Mouse (Mus musculus) forebrain, embryonic 11.5 days (tissue): ENCODE results near the gene Tpsg1. TPM values are rescaled to one million over a fixed set of nuclear protein-coding genes. Genes with fewer than 3 reads are reported as not detected.
A peak's percentile ranks its signal among the peaks of the same experiment; 100 is the strongest.

Source experiments
- ATAC-seq: fragments of 200-750 bp; cut with Nextera tagmentation; replicated peaks from 2 replicates; pipeline ENCODE4 v1.8.0; 2017; ENCODE audit warnings: moderate TSS enrichment; ENCODE audit not compliant: low FRiP score
- DNase-seq: peaks from one replicate; pipeline ENCODE4 v3.0.0-alpha.2; 2017; ENCODE audit warnings: low spot score
- H3K27ac ChIP-seq: fragments of 300-500 bp; sonication (generic); 2 replicates; pipeline ENCODE4 v1.5.1; 2014; ENCODE audit warnings: low read depth, low read length
- H3K27me3 ChIP-seq: fragments of 300-500 bp; sonication (generic); 2 replicates; pipeline ENCODE4 v1.6.1; 2014; ENCODE audit warnings: mild to moderate bottlenecking, low read length, mixed read lengths; ENCODE audit not compliant: control insufficient read depth, insufficient read depth
- H3K36me3 ChIP-seq: fragments of 300-500 bp; sonication (generic); 2 replicates; pipeline ENCODE4 v1.6.1; 2014; ENCODE audit warnings: mild to moderate bottlenecking, low read length, moderate library complexity, mixed read lengths; ENCODE audit not compliant: control insufficient read depth, insufficient read depth
- H3K4me1 ChIP-seq: fragments of 300-500 bp; sonication (generic); replicated peaks from 2 replicates; pipeline ENCODE4 v1.6.1; 2014; ENCODE audit warnings: low read length, mixed read lengths; ENCODE audit not compliant: control insufficient read depth, insufficient read depth
- H3K4me2 ChIP-seq: fragments of 300-500 bp; sonication (generic); 2 replicates; pipeline ENCODE4 v1.6.1; 2014; ENCODE audit warnings: low read depth, mild to moderate bottlenecking, low read length, moderate library complexity, mixed read lengths; ENCODE audit not compliant: severe bottlenecking
- H3K4me3 ChIP-seq: fragments of 300-500 bp; sonication (generic); 2 replicates; pipeline ENCODE4 v1.5.1; 2014; ENCODE audit warnings: low read depth, low read length
- H3K9ac ChIP-seq: fragments of 300-500 bp; sonication (generic); 2 replicates; pipeline ENCODE4 v1.6.1; 2014; ENCODE audit warnings: low read length
- H3K9me3 ChIP-seq: fragments of 300-500 bp; sonication (generic); 2 replicates; pipeline ENCODE4 v1.6.1; 2016; ENCODE audit warnings: low read length, mixed read lengths; ENCODE audit not compliant: control insufficient read depth
- WGBS: fragments of 180-500 bp; shearing (Covaris S2); extraction: QIAGEN DNeasy Blood & Tissue Kit; methylation state at CpG from one replicate; pipeline ENCODE4 v1.1.7; 2014; 5-methylcytosine and 5-hydroxymethylcytosine counted together
- polyA plus RNA-seq: library from polyadenylated mRNA; unstranded; fragments of >200 nt; fragmentation: Nextera tagmentation; extraction: Ambion mirVana; gene quantifications from 2 replicates; pipeline ENCODE4 v1.2.1, GENCODE M21; 2014

Gene Tpsg1
- polyA plus RNA-seq, 1 experiment from 2014 or later, result not detected

DNA sequence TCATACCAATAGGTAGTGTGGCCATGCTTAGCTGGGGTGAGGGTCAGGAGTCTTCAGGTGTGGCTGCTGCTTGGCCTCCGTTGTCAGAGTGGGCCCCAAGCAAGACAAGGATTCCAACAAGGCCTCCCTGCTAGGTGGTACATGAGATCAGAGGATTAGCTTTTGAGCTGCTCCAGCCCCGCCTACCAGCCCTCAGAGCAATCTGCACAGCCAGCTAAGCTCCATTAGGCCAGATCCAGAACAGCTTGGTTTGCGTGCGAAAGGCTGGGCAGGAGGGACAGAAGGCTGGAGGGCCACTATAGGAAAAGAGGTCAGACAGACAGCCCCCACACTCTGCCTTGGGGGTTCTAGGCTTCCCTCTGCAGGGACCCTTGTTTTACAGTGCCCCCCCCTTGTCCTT lies 32.4 kb downstream of the Tpsg1 start:
- Histone ChIP-seq H3K4me1 (peaks cover 34% of the 10 kb centered on the region), H3K9me3 (no peaks in the 10 kb centered on the region), H3K4me3 (no peak overlapping the region), H3K4me2 (no peak overlapping the region), H3K9ac (no peak overlapping the region), H3K27me3 (peaks cover 49% of the 10 kb centered on the region), H3K27ac (no peak overlapping the region), H3K36me3 (no peaks in the 10 kb centered on the region)
- 17% methylated on average over 4 of the region's 4 CpGs for WGBS
- DNase-seq, result no peak
- ATAC-seq, result no peak

DNA sequence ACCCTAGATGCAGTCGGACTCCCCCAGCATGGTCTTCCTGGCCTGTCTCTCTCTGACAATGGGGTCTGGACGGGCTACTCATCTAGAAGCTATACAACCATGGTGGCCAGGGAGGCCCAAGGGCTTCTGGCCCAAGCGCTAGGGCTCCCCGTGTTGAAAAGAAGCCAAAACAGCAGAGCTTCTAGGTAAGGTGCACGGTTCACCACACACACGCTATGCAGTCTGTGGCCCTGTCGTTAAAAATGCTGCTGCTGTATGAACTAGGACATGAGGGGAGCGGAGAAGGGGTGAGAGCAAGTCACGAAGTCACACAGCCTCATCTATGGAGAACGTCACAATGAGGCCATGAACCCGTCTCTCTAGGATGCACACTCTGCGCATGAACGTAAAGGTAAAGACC lies 33.2 kb downstream of the Tpsg1 start:
- ATAC-seq (no peak), DNase-seq (no peak)
- H3K4me1 ChIP-seq, result peaks cover 39% of the 10 kb centered on the region
- no peak overlapping the region for H3K9ac ChIP-seq
- no peak overlapping the region for H3K4me2 ChIP-seq
- no peaks in the 10 kb centered on the region for H3K9me3 ChIP-seq
- H3K27me3 ChIP-seq, result peaks cover 56% of the 10 kb centered on the region
- H3K36me3 ChIP-seq, result no peaks in the 10 kb centered on the region
- no peak overlapping the region for H3K27ac ChIP-seq
- WGBS, result 81% methylated on average over 13 of the region's 13 CpGs
- no peak overlapping the region for H3K4me3 ChIP-seq

DNA sequence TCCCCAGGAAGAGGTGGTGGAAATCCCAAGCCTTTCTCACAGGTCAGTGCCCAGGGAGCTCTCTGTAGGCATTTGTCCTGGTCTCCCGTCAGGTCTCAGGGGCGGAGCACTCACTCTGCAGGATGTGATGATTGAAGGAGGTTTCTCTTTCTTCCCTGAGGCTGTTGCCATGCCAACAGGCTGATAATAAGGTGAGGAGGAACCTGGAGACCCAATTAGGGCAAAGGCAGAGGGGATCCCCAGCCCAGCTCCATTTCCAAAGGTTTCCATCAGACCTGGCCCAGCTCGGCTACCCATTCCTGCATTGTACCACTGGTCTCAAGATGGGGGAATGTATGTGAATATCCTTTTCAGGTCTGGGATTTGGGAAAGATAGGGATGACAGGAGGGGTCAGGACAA lies 35.1 kb downstream of the Tpsg1 start:
- peaks cover 66% of the 10 kb centered on the region for H3K27me3 ChIP-seq

DNA sequence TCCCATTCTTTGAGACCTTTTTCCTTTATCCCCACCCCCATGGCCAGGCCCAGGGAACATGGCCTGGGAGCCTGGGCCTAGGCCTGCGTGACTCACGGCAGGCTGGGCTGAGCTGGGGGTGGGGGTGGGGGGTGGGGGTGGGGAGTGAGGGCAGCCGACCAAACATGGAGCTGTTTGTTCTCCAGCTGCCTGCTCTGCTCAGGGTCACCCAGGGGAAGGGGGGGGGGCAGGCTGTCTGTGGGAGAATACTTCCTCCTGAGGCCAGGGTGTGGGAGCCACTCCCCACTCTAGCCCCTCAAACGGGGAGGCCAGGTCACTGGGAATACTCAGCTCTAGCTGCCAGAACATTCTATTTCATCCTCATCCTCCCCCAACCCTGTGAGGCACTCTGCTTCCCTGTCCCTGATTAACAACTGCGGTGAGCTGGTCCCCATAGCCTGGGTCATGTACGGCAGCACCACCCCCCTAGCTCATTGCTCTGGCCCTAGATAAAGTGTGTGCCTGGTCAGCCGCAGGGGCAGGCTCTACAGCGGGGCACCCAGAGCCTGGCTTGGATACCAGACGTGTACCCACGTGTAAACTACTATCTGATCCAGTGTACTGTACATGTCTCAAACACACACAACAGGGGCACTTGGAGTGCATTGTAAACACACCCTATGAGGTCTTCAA lies 36.3 kb downstream of the Tpsg1 start:
- peaks cover 57% of the 10 kb centered on the region for H3K27me3 ChIP-seq
- H3K9ac ChIP-seq, result no peak overlapping the region; the same call in 1 of the 2 replicates
- ATAC-seq (peak; percentile 61), DNase-seq (no peak)
- H3K27ac ChIP-seq, result peak overlapping the region; percentile 50
- no peaks in the 10 kb centered on the region for H3K9me3 ChIP-seq
- WGBS, result 4% methylated on average over 8 of the region's 10 CpGs
- H3K4me1 ChIP-seq, result peaks cover 35% of the 10 kb centered on the region
- no peak overlapping the region for H3K4me3 ChIP-seq
- peak overlapping the region; percentile 8; the same call in 1 of the 2 replicates for H3K4me2 ChIP-seq
- no peaks in the 10 kb centered on the region for H3K36me3 ChIP-seq

More for the DNA sequence above, 35.1 kb downstream of the Tpsg1 start:
- H3K9ac ChIP-seq, result no peak overlapping the region
- 10% methylated on average over 3 of the region's 3 CpGs for WGBS
- no peak for DNase-seq
- peaks cover 33% of the 10 kb centered on the region for H3K4me1 ChIP-seq
- H3K27ac ChIP-seq, result peak overlapping the region; percentile 12; the same call in 1 of the 2 replicates
- H3K9me3 ChIP-seq, result no peaks in the 10 kb centered on the region
- no peak overlapping the region for H3K4me3 ChIP-seq
- no peak overlapping the region for H3K4me2 ChIP-seq
- ATAC-seq, result no peak
- no peaks in the 10 kb centered on the region for H3K36me3 ChIP-seq

DNA sequence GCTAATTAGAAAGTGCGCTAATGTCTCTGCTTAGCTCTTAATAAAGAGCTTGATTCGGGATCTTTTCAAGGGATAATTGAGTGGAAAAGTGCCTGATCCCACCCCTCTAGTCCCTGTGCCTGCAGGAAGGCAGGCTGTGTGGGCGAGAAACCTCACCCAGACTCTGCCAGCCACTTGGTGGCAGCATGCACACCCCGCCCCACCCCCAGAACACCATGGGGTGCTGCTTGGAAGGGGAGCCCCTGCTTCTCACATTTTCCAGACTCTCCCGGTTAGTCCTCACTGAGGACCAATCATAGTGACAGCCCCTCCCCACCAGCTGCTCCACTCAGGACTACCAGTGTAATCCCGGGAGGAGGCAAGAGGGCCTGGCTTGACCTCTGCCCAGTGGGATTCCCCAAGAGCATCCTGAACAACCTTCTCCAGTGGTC lies 37.0 kb downstream of the Tpsg1 start:
- Histone ChIP-seq H3K4me3 (no peak overlapping the region), H3K9me3 (no peaks in the 10 kb centered on the region), H3K27me3 (peaks cover 52% of the 10 kb centered on the region), H3K9ac (no peak overlapping the region), H3K4me2 (0 out of 2 replicates have a peak overlapping the region, but pooled peaks have one; percentile 11), H3K36me3 (no peaks in the 10 kb centered on the region), H3K27ac (peak overlapping the region; percentile 18; the same call in 1 of the 2 replicates), H3K4me1 (peaks cover 35% of the 10 kb centered on the region)
- peak; percentile 68 for DNase-seq
- WGBS, result 11% methylated on average over 6 of the region's 6 CpGs
- peak; percentile 35; the same call in 1 of the 2 replicates for ATAC-seq

DNA sequence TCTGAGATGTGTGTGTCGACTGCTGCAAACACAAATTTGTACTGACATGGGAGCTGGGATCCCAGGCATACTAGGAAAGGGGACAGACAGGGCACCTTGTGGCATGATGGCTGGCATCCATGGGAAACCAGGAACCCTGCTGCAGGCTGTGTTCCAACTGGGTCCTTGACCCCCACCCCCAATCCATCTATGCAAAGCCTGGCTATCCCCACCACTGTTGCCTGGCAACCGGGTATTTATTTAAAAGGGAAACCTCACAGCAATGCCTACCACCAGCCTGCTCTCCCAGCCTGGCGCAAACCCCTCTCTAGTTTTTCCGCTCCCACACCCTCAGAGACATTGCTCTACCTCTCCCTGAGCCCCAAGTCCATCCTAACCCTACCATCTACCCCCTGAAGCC lies 38.3 kb downstream of the Tpsg1 start:
- no peak overlapping the region for H3K4me2 ChIP-seq

DNA sequence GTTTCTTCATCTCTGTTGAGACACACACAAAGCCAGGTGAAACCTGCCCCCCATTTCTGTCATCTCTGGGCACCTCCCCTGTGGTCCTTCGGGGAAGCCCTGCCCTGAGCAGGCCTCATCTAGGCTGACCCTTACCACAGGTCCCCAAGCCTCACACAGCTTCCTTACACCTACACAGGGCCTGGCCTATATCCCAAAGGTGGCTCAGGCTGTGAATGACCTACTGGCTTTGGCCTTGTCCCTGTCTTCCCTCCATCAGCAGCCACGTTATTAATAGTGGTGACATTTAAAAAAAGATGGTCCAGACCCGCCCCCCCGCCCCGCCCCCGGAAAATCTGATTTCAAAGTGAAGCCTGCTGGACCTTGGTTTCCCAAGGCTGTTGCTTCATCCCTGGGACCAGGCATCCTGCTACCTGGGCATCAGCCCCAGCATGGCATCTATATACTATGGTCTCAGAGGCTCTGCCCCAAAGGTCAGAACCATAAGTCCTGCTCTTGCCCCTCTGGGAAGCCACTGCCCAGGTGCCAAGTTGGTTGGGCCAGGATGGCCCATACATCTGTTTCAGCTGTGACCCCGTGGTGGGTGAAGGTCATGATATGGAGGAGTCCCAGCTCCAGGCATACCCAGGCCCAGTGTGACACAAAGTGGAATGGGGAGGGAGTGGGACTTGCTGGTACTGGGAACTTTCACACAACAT lies 39.4 kb downstream of the Tpsg1 start:
- Histone ChIP-seq H3K4me1 (peaks cover 35% of the 10 kb centered on the region), H3K9me3 (no peaks in the 10 kb centered on the region), H3K4me2 (no peak overlapping the region), H3K36me3 (no peaks in the 10 kb centered on the region), H3K27ac (no peak overlapping the region), H3K4me3 (no peak overlapping the region), H3K27me3 (peaks cover 32% of the 10 kb centered on the region), H3K9ac (no peak overlapping the region)
- no peak for ATAC-seq
- WGBS, result 79% methylated on average over 7 of the region's 7 CpGs
- DNase-seq, result no peak

More for the DNA sequence above, 38.3 kb downstream of the Tpsg1 start:
- H3K4me1 ChIP-seq, result peaks cover 35% of the 10 kb centered on the region
- WGBS, result 73% methylated on average over 4 of the region's 4 CpGs
- no peak for DNase-seq
- H3K27me3 ChIP-seq, result peaks cover 43% of the 10 kb centered on the region
- ATAC-seq, result no peak
- no peak overlapping the region for H3K9ac ChIP-seq
- no peaks in the 10 kb centered on the region for H3K36me3 ChIP-seq
- no peak overlapping the region for H3K4me3 ChIP-seq
- H3K9me3 ChIP-seq, result no peaks in the 10 kb centered on the region
- no peak overlapping the region for H3K27ac ChIP-seq

DNA sequence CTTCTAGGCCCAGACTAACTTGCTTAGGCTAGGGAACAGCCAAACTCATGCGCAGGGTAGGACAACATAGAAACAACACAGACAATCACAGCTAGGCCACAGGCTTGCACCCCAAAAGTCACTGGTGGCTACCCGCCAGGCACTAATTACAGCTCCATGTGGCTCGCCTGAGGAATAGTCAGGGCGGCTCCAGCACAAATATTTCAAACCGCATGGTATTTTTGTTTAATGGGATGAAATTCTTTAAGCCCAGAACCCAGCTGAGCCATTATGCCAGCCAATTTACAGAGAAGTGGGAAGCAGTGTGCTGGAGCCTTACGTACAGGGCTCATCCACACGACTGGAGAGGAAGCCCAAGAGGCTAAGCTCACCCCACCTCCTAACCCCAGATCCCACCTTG lies 40.5 kb downstream of the Tpsg1 start:
- no peak overlapping the region for H3K9ac ChIP-seq

More for the DNA sequence above, 40.5 kb downstream of the Tpsg1 start:
- Histone ChIP-seq H3K4me1 (peaks cover 33% of the 10 kb centered on the region), H3K4me2 (no peak overlapping the region), H3K36me3 (no peaks in the 10 kb centered on the region), H3K4me3 (no peak overlapping the region), H3K27ac (no peak overlapping the region), H3K9me3 (no peaks in the 10 kb centered on the region), H3K27me3 (peaks cover 20% of the 10 kb centered on the region)
- 54% methylated on average over 7 of the region's 7 CpGs for WGBS
- ATAC-seq (no peak), DNase-seq (no peak)
